Mouse (Mus musculus) cortical plate, adult 2 months (tissue): Measurements from ENCODE around the gene Daxx. TPM values are rescaled to one million over a fixed set of nuclear protein-coding genes. Genes with fewer than 3 reads are reported as not detected.
"Not testable (repeated sequence)": the region's sequence is repeated elsewhere in the genome, so short reads cannot be mapped to it uniquely, and the experiment has no call there.

Source experiments
- H3K27ac ChIP-seq: fragments of 200-500 bp; 2 replicates; pipeline ENCODE4 v1.5.1; 2012; ENCODE audit warnings: low read length, control low read depth, inconsistent platforms; ENCODE audit not compliant: insufficient read depth
- H3K4me1 ChIP-seq: fragments of 200-500 bp; 2 replicates; pipeline ENCODE4 v1.6.1; 2011; ENCODE audit warnings: low read length; ENCODE audit not compliant: control insufficient read depth, insufficient read depth
- H3K4me3 ChIP-seq: fragments of 200-500 bp; 2 replicates; pipeline ENCODE4 v1.5.1; 2011; ENCODE audit warnings: mild to moderate bottlenecking, low read length, control low read depth; ENCODE audit not compliant: insufficient read depth
- CTCF ChIP-seq: fragments of 200-500 bp; IDR thresholded peaks from 2 replicates; pipeline ENCODE4 v1.5.1; 2011; ENCODE audit warnings: mild to moderate bottlenecking, control low read depth, low read length; ENCODE audit not compliant: insufficient read depth; ENCODE audit errors: extremely low read depth
- POLR2A ChIP-seq: fragments of 200-500 bp; IDR thresholded peaks from 2 replicates; pipeline ENCODE4 v1.6.1; 2011; ENCODE audit warnings: mild to moderate bottlenecking, low read length, control low read depth; ENCODE audit not compliant: insufficient read depth; ENCODE audit errors: extremely low read depth
- polyA plus RNA-seq: library from polyadenylated mRNA; depleted of rRNA; stranded (reverse); fragments of >200 nt; gene quantifications from 2 replicates; pipeline ENCODE4 v1.2.3, GENCODE M21; 2012

The Daxx gene
- polyA plus RNA-seq, 1 experiment, result 27.4 TPM

DNA sequence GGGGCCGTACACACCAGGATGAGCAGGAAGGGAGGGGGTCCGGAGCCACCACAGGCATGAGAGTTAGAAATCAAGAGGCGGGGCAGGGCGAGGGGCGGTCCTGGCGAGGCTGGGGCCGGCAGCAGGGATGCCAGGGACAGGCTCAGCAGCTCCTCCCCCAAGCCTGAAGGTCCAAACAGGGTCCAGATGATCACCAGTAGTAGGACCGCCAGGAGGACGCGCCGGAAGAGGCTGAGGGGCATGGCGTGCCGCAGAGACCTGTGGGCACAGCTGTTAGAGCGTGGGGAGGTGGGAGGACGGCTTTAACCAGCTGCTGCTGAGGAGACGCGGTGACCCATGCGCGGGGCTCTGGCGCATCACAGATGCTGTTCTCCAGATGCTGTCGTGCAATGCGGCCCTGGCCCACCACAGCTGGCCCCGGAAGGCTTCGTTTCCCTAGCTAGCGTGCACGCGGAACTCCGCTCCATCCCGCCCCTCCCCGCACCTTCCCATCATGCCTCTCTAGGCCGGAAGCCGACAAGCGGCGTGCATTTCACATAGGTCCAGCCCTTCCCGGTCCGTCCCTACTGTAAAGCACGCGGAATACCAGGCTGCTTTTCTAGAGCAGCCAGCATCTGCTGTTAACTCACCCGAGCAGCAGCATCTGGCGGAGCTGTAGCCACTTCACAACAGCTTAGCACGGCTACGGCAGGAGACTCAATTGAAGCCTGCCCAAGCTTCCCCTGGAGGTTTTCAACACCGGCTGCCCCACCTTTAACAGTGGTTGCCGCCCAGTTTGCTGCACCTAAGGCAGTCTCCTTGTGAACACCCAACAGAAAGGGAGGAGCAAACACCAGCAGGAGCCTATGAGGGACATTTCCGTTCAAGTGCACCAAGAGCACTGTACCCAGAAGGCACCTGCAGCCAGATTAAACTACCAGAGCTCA is 42.1 kb downstream of the Daxx start, which contains the start of gene B3galt4:
Gene B3galt4 (minus strand): TSS at position 468 of the 926 bp plus-strand sequence.
- no peaks in the 10 kb centered on the region; the same call in 1 of the 2 replicates for H3K4me1 ChIP-seq

DNA sequence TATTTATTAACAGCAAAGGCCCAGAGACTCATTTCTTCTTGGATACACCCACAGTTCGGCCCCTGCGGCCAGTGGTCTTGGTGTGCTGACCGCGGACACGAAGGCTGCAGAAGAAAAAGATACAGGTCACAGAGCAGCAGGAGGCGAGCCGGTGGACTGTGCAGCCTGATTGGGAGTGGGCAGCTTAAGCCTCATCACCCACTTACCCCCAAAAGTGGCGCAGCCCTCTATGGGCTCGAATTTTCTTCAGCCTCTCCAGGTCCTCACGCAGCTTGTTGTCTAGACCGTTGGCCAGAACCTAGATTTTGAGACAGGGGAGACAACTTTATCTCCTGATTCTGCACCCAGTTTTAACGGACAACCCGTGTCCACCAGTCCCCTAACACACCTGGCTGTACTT is 42.8 kb downstream of the Daxx start:
- not testable (repeated sequence) for H3K4me1 ChIP-seq

More for the DNA sequence above, 42.1 kb downstream of the Daxx start, which contains the start of gene B3galt4:
- TF ChIP-seq CTCF (no peak), POLR2A (peak; percentile 56; the same call in 1 of the 2 replicates)
- Histone ChIP-seq H3K27ac (peak within 1 kb of the TSS; percentile 79), H3K4me3 (peak within 1 kb of the TSS; percentile 49)

DNA sequence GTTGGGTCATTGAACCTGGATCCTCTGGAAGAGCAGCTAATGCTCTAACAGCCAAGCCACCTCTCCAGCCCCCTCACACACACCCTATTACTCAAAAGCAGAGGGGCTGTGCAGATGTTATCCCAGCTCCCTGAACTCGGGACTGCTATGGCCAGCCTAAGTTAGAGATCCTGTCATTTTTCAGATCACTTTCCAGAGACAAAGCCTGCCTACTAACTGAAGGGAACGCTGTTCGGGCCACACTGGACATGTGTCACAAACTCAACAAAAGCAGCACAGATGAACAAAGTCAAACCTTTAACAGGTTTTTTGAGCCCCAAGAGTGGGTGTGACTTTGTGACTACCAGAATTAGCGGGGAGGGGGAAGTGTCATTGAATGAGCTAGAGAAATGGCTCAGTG is 43.7 kb downstream of the Daxx start:
- H3K4me3 ChIP-seq, result no peak overlapping the region
- no peaks in the 10 kb centered on the region; the same call in none of the 2 replicates for H3K4me1 ChIP-seq
- no peak overlapping the region for H3K27ac ChIP-seq
- TF ChIP-seq POLR2A, result no peak
- no peak for TF ChIP-seq CTCF

More for the DNA sequence above, 42.8 kb downstream of the Daxx start:
- not testable (repeated sequence) for H3K4me3 ChIP-seq, H3K27ac ChIP-seq

DNA sequence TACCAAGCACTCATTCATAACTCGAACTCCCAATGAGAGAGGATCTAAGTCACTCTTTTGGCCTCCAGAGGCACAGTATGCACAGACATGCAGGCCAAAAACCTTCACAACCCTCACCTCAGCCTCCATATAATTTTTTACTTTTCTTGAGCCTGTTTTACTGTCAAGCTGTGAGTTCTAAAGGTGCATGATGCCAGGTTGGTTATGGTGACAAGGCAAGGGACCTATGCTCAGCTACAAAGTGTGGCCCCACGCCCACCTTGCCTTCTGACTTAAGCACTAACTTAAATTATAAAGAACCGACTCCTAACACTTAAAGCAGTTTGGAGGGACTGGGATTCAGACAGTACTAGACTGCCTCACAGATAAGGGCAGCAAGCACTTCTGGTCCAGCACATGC is 44.1 kb downstream of the Daxx start:
- H3K4me1 ChIP-seq, result no peaks in the 10 kb centered on the region; the same call in none of the 2 replicates
- no peak overlapping the region for H3K27ac ChIP-seq
- TF ChIP-seq CTCF (no peak), POLR2A (no peak)
- H3K4me3 ChIP-seq, result no peak overlapping the region

DNA sequence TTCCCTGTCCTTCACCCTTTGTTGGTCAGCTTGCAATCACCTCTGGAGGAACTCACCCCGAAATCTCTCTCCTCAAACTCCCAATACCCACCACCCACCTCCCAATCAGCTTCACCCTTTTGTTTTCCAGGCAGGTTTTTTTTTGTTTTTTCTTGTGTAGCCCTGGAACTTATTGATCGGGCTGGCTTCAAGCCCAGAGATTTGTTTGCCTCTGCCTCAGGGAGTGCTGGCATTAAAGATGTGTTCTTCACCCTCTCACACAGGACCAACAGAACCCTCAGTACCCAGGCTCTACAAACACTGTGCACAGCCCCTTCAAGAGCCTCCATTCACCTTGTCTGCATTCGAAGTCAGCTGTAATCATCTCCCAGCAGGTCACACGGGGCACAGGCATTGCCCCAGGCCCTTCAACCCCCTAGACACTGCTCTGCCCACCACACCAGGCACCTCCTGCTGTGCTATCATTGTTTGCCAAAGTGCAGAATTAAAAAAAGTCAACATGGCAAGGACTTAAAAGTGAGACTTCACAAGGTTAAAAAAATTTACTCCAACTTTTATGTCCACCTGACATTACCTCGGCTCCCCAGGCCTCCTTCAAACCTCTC is 44.8 kb downstream of the Daxx start:
- no peak for TF ChIP-seq POLR2A
- Histone ChIP-seq H3K4me1 (no peaks in the 10 kb centered on the region; the same call in 1 of the 2 replicates), H3K27ac (no peak overlapping the region), H3K4me3 (peak overlapping the region; percentile 80; the same call in 1 of the 2 replicates)

DNA sequence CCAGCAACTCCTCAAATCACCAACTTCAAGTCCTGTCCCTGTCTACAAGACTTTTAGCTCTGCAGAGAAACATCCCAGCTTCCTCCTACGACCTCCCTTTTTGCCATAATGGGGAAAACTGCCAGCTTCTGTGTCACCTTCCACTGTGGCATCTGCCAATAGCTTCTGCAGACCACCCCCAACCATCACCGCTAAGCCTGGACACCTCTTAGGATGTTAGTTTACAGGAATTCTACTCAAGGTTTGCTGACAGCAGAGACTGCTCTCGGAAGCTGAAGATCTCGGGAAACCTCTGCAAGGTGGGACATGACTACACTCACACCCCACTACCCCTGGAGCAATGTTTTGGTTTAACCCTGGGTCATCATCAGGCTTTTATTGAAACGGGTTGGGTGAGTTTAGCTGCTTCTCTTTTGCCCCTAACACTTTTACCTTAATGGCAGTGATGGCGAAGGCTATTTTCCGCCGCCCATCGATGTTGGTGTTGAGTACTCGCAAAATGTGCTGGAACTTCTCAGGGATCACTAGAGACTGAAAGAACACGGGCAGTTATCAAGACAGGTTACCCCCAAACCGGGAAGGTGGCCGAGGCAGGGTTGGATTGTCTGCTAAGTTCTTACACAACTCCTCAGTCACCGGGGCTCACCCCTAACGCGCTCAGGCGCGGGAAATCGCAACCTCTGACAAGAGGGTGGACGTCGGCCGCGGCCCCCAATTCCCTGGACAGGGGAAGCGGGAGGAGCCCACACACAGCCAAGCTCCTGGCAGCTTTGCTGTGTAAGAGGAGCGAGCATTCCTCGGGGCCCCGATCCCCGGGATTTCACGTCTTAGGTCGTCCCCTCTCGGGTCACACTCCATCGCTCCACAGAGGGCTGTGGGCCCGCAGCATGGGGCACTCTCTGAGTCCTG is 45.7 kb downstream of the Daxx start:
- peak overlapping the region; percentile 80 for H3K4me3 ChIP-seq
- 0 out of 2 replicates have a peak, but pooled peaks have one; percentile 24 for TF ChIP-seq POLR2A
- TF ChIP-seq CTCF, result no peak
- no peaks in the 10 kb centered on the region; the same call in 1 of the 2 replicates for H3K4me1 ChIP-seq
- H3K27ac ChIP-seq, result peak overlapping the region; percentile 17; the same call in 1 of the 2 replicates

DNA sequence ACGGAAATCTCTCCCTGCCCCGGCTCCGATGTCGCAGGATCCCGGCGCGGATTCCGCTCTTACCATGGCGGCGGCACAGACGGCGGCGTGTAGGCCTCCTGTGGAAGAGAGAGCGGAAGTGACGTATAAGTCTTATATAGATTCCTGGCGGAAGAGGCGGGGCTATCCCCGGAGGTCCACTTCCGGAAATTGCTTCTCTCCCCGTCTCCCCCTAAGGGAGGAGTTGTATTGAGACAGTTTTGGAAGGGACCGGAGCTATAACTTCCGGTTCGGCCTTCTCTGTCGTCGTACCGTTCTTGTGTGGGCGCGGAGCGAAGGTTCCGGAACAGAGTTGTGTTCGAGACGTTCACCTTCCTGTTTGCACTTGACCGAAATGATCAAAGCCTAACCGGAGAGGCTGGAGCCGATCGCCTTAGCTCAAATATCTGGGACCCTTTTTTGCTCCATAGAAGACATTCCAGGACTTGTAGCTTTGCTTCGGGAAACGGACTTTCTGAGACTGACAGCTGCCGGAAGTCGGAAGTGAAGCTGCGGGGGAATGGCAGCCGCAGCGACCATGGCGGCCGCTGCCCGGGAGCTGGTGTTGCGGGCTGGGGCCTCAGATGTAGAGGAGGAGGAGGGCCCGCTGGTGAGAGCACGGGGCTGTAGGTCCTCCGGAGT is 46.5 kb downstream of the Daxx start, which contains the start of the genes Vps52 and Rps18:
Gene Vps52 (plus strand): TSS at position 258 of the 660 bp plus-strand sequence.
Gene Rps18 (minus strand): TSS at position 447 of the 660 bp plus-strand sequence.
- TF ChIP-seq CTCF (no peak), POLR2A (peak; percentile 89)
- Histone ChIP-seq H3K4me1 (no peaks in the 10 kb centered on the region; the same call in 1 of the 2 replicates), H3K27ac (peak within 1 kb of the TSS; percentile 68), H3K4me3 (peak within 1 kb of the TSS; percentile 80)

DNA sequence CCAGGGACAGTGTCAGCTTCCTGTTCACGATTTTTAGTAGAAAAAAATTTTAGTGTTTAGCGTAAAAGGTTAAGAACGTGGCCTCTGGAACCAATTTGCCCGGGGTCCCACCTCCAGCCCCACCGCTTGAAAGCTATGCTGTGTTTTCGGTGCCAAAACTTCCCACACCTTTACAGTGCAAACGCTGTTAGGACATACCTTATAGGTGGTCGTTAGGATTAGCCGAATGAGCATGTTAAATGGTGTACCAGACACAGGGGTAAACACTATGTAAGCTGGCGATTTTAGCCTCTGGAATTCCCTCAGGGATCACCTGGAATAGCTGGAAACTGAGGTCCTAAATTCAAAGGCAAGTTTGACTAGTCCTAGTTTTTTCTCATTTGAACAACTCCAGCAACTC is 47.1 kb downstream of the Daxx start:
- TF ChIP-seq POLR2A (no peak), CTCF (no peak)
- no peaks in the 10 kb centered on the region; the same call in 1 of the 2 replicates for H3K4me1 ChIP-seq

DNA sequence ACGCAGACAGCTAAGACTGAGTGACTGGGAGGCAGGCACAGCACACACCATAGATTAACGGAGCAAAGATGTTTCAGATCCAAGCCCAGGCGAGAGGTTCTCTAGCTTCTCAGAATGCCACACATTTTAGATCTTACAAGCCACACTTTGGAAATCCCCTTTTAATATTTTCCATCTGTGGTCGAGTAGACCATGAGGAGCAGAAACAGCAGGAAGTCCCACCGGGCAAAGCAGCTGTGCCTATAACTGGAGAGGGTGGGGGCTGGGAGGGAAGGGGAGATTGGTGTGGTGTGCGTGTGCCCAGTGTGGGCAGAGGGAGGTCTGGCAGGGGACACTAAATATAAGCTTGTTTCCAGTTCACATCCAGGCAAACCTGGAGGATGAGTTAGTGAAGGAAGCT is 48.3 kb downstream of the Daxx start:
- Histone ChIP-seq H3K4me3 (no peak overlapping the region), H3K4me1 (no peaks in the 10 kb centered on the region; the same call in 1 of the 2 replicates), H3K27ac (no peak overlapping the region)
- TF ChIP-seq CTCF, result no peak
- no peak for TF ChIP-seq POLR2A

More for the DNA sequence above, 47.1 kb downstream of the Daxx start:
- Histone ChIP-seq H3K27ac (no peak overlapping the region), H3K4me3 (peak overlapping the region; percentile 80)
